Mouse (Mus musculus) T-helper 2 cell (primary cell): ENCODE data around the gene Ylpm1.

ENCODE experiments used
- in situ Hi-C: fragments of 300-600 bp; cut with MboI, MseI; formaldehyde crosslinking; loops from one replicate; pipeline ENCODE4 v1.15.1; 2025; ENCODE audit warnings: high pct_unique_total_duplicates

Ylpm1 gene

DNA sequence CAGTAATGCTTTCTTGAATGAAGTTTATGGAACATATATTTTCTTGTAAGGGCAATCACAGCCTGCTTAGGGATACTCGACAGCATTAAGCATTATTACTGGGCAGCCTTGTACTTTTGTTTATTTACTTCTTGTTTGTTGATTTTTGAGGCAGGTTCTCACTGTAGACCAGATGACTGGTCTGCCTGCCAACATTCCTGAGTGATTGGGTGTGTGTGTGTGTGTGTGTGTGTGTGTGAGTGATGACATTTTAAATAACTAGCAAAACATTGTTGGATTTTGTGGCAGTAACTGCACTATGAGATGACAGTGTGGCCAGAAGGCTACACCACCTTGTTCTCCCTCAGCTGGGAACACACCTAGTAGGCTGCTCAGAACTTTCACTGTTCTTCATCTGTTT lies 13.7 kb downstream of the Ylpm1 start:
- in situ Hi-C loops: no loop called here

DNA sequence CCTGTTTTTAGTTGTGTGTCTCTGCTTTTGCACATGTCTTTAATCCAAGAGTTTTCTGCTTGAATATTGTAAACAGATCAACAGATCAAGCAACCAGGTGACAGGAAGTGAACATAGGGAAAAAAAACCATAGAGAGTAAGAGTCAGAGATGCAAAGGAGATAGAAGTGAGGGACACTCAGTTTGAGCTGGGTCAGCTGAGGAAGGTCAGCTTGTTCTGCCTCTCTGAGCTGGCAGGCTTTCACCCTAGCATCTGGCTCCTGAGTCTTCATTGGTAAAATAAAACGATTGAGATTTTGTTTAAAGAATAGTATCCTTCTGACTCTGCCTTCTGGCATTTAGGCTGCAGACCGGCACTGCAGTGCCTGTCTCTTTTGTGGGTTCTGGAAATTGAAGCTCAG lies 14.4 kb downstream of the Ylpm1 start:
- in situ Hi-C loops: no loop called here

DNA sequence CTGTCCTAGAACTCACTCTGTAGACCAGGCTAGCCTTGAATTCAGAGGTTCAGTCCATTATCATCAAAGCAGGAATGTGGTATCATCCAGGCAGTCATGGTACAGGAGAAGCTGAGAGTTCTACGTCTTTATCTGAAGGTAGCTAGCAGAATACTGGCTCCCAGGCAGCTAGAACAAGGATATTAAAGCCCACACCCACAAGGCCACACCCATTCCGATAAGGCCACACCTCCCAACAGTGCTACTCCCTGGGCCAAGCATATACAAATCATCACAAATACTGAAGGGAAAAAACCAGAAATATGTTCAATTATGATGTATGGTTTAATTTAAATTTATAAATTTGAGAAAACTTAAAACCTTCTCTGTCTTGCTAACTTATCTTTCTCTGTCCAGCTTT lies 16.1 kb downstream of the Ylpm1 start:
- in situ Hi-C loops: no loop called here

DNA sequence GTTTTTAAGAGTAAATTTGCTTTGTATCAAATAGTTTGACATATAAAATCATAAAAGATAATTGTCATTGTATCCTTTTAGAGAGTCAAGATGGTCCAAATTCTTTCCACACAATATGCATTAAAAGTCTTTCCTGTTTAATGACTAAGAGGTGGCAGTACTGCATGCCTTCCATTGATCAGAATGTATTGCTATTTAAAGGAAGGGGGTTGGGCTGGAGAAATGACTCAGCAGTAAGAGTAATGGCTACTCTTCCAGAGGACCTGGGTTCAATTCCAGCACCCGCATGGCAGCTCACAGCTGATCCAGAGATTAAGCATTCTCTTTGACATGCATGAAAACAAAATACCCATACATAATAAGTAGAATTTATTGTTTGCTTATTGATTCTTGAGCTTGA lies 25.9 kb downstream of the Ylpm1 start:
- in situ Hi-C loops: no loop called here

DNA sequence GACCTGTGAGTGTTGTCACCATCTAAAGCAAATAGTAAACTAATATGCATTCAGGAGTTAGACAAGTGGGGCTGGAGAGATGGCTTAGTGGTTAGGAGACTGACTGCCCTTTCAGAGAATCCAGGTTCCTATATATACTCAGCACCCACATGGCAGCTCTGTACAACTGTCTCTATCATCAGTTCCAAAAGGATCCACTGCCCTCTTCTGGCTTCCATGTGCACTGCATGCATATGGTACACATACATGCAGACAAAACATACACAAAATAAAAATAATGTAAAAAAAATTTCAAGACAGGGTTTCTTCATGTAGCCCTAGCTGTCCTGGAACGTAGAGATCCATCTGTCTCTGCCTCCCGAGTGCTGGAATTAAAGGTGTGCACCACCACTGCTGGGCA lies 36.6 kb downstream of the Ylpm1 start:
- in situ Hi-C loops: no loop called here

DNA sequence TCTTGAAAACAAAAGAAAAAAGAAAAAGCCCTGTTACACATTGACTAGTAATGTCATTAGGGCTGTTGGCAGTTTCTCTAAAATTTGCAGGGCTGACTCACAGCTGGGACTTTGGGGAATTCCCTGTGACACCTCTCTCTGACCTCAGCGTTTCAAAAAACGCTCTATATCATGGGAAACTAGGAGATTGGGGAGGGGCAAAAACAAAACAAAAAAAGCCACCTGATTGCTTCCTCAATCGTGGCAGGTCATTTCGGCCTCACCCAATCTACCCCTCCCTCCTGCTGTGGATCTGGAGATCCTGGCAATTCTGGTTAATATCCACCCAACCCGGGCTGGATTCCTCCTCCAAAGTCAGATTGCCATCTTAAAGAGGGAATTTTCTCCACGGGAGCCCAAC lies 55.1 kb downstream of the Ylpm1 start:
- in situ Hi-C loops: no loop called here

DNA sequence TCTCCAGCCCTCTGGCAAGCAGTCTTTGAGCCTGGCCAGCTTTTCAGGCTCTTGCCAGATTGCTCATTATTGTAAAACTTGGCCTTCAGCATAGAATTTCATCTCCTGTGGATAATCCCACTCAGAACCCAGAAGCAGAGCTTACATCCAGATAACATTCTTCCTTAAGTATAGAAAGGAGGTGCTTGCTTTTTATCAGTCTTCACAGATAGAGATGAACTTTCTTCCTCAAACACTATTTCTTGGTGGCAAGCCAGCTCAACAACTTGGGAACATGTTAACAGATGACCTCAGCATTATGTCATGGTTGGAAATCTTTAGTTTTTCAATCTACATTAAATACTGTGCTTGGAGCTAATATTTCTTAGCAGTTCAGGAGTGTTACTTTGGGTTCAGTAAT lies 74.9 kb downstream of the Ylpm1 start:
- in situ Hi-C loops: no loop called here

DNA sequence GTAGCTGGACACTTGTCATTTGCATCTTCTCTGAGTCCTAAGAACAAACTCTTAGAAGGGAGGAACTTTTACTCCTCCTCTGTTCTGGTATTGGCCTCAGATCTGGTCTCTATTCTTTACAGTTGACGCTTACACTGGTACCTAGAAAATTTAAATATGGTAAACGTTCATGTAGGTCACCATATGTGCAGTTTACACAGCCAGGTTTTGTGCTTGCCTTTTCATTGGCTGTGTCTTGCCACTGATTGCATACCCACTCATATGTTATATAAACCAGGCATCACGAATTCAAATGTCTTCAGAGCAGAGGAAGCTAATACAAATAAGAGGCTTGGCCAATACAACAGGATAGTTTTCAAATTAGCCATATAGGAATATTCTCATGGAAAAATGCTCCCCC lies 81.0 kb downstream of the Ylpm1 start:
- in situ Hi-C loops: no loop called here

DNA sequence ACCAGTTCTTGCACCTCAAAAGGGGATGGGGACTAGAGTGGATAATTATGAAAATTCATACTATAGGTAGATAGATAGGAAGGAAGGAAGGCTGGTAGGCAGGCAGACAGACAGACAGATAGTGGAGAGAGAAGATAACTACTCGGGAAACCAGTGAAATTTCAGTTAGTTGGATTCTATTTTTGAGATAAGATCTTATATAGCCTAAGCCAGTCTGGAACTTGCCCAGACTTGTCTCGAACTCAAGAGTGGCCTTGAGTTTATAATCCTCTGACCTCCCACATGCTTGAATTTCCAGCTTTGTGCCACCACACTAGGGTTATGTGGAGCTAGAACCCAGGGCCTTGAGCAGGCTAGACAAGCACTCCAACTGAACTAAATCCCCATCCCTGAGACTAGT lies 88.1 kb downstream of the Ylpm1 start:
- in situ Hi-C loops: no loop called here

DNA sequence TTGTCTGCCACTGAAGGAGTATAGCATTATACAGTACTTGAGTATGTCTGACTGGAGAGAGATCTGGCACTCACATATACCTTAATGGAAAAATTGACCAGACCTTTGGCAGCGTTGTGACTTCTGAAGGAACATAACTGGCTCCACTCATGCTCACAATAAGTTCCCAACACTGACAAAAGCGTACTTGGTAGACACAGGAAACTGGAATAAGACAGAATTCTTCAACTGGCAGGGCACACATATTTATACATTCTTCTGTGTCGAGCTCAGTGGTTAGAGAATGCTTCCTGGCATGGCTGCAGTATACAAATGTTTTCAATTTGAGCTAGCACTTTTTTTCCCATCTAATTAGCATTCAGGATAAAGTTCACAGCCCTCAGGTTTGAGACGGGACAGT lies 88.8 kb downstream of the Ylpm1 start:
- in situ Hi-C loops: no loop called here

DNA sequence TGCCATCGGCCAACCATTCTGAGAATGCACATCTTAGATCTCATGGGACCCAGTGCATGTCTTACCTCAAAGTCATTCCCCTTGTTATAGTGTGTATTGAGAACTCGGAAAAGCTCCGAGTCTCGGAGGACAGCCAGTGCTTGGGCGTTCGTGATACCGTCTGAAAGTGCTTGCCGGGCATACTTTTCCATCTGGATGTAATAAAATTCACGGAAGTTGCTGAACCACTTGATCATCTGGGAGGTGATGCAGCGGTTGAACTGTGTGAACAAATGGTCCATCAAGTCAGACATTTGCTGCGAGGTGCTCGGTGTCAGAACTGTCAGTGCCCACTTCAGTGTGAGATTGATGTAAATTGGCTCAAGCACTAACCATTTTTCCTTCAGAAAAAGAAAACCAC lies 91.7 kb downstream of the Ylpm1 start:
- in situ Hi-C loops: no loop called here

DNA sequence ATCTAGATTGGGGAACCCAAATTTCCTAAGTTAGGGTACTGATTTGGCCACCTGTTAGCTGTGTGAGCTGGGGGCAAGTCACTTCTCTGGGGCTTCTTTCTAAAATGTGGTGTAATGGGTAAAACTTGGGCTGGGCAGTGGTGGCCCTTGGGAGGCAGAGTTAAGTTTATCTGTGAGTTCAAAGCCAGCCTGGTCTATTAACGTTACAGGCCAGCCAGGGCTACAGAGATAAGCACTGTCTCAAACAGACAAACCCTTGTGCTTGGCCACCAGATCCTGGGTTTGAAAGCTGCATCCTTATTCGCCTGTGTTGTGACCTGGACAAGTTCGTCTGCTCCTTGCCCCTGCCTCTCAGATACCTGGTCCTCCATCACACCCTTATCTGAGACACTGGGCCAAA lies 95.1 kb downstream of the Ylpm1 start:
- in situ Hi-C loops: no loop called here

DNA sequence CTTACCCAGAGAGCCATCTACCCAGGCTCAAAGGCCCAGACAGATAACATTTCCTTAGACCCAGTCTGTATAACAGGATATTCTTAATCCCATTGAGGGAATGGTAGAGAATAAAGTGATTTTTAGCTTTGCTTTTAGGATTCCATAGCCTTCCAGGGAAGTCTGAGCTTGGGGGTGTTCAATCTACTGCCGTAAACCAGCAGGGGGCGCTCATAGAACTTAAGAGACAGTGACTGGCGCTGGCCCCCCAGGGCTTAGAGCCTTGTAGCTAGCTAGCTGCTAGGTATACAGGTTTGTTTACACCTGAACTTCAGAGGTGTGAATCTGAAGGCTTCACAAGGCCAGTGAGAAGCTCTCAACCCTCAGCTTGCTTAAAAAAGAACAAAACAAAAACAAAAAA lies 96.1 kb downstream of the Ylpm1 start:
- in situ Hi-C loops: no loop called here

DNA sequence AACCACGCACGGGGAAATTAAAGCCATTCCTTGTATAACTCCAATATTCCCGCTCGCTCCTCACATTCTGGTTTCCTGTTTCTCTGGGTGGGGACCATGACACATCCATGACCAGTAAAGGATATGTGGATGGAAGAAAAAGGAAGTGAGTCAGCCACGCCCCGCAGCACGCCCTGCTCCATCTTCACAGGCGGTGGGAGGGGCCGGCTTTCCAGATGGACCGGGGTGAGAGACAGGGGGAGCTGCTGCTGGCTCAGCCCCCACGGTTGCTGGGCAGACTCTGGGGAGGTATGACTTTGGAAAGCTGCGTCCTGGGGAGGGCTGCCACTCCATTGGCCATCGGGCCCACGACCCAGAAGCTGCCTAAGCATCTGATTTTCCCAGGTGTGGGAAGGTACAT lies 97.9 kb downstream of the Ylpm1 start:
- in situ Hi-C loops: no loop called here

DNA sequence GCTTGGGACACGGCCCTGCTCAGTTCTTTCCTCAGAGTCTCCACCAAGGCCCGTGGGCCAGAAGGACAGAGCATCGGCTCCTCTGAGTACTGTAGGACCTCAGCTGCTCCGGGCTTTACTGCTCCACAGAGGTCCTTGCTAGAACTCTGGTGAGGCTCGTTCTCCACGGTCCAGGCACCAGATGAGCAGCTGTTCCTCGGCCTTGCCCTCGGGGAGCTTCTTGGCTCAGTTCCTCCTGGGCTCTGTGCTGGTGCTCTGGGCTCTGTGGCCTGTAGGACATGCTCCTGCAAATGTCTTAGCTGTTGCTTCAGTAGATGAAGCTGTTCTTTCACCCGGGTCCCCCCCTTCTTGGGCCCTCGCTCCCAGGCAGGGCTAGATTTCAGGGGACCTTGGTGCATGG lies 98.6 kb downstream of the Ylpm1 start:
- in situ Hi-C loops: no loop called here

DNA sequence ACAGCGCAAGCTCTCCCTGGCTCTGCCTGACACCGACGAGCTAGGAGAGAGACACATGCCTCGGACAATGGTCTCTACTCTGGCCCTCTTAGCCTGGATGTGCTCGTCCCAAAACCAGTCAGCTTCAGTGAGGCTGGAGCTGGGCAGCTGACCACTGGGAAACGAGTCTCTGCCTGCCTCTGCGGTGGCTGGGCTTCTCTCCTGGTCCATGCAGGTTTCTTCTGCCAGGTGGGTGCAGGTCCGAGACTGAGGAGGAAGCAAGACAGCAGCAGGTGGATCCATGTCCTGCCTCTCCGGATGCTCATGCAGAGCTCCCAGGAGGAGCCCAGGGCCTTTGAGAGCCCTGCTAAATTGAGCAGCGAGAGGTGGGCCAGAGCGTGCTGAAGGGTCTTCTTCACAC lies 99.0 kb downstream of the Ylpm1 start:
- in situ Hi-C loops: no loop called here

DNA sequence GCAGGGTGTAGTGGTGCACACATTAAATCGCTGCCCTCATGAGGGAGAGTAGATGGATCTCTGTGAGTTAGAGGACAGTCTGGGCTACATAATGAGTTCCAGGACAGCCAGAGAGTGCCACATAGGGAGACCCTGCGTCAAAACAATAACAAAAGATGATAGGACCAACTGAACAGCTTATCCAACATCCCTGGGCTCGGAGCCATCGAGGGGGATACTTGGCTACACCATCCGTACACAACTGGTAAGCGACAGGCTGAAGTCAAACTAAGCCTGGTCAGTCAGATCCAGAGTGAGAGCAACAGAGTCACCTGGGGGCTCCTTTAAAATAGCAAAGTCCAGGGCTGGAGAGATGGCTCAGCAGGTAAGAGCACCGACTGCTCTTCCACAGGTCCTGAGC lies 99.7 kb downstream of the Ylpm1 start:
- in situ Hi-C loops: no loop called here

DNA sequence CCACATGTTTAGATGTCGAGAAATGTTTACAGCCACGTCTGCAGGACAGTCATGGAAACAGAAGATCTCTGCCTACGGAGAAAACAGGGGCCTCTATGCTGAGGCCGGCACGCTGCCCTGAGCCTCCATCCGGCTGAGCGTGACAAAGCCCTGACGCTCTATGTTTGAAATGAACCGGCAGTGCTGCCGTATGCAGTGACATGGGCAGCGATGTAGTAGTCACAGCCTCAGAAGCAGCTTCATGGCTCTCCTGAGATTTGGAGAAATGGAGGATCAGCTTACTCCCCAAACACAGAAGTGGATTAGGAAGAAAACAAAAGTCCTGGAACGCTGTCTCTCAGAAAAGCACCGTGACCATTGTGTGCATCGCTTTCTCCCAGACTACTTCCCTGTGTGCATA lies 104.9 kb downstream of the Ylpm1 start:
- in situ Hi-C loops: no loop called here

DNA sequence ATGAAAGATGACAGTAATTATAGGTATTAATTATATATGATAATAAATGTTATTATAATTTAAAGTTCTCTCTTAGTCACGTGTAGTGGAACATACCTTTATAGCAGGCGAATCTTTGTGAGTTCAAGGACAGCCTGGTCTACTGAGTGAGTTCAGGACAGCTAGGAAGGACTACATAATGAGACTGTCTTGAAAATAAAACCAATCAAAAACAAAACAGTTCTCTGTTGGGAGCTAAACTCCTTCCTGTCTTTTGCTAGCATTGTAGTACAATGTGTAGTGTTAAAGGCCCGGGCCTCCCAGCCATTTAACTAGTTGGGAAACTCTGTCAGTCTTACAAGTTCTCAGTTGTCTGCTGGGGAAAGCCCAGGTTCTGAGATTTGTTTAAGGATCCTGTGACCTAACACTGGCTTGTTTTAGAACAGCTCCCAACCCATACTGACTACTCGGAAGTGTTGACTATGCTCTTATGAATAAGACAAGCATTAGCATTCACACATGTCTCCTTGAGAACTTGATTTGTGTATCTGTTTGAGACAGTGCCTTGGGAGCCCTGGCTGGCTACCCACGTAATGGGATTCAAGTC lies 105.5 kb downstream of the Ylpm1 start:
- in situ Hi-C loops: no loop called here

DNA sequence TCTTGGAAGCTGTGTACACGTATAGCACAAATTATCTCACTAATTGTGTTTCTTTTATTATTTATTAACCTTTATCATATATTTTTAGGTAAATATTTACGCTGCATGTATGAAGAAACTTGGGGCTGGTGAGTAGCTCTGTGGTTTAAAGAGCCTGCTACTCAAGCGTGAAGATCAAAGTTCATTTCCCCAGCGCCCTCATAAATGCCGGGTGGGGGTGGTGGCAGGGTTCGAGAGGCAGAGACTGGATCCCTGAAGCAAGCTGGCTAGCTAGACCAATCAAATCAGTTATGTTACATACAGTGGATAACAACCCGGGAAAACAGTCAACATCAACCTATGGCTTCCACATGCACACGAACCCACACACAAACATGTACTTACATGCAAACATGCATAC lies 107.0 kb downstream of the Ylpm1 start:
- in situ Hi-C loops: no loop called here

DNA sequence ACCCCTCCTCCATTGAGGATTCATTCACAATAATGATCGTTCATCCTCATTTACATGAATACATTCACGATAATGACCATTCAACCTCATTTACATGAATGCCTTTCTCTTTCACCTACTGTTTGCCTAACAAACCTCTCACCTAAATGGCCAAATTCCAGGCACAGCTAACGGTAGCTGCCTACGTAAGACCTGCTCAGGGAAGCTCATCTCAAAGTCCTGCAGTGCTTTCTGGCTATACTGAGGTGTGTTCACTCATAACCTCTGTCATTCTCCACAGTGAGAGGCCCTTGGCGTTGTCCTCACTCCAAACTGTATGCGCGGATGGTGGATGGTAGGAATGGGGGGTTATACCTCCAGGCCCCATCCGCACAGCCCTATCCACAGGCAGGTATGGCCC lies 108.7 kb downstream of the Ylpm1 start:
- in situ Hi-C loops: no loop called here

DNA sequence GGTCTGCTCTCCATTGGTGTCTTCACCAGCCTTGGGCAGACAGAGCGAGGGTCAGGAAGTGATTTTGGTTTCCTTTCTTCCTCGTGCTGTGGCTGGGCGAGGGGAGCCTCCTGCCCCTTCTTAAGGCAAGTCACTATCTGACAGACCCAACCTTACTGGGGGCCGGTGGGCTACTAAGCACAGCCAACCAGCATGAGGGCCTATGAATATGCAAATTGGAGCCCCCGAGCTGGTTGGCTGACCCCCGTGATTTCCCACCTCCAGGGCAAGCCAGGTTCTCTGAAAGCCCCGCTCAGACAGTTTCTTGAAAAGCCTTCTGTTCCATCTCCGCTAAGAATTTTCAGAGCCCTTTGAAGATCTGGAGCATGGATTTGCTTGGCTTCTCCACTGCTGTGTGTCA lies 110.2 kb downstream of the Ylpm1 start:
- in situ Hi-C loops: no loop called here

DNA sequence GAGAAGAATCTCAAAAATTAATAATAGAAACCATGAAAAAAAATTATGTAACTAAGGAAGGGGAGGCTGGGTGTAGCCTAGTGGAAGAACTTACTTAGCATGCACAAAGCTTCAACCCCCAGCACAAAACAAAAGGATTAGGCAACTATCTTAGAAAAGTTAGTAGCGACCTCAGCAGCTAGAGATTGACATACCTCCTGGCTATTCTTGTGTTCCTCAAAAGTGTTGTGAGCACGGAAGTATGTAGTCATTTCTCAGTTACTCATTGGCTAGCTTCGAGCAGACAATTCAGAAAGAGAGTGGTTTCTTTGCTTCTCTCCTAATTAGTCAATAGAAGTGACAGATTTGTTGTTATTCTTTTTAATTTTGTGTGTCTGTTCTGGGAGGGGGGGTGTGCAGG lies 112.5 kb downstream of the Ylpm1 start:
- in situ Hi-C loops: no loop called here

DNA sequence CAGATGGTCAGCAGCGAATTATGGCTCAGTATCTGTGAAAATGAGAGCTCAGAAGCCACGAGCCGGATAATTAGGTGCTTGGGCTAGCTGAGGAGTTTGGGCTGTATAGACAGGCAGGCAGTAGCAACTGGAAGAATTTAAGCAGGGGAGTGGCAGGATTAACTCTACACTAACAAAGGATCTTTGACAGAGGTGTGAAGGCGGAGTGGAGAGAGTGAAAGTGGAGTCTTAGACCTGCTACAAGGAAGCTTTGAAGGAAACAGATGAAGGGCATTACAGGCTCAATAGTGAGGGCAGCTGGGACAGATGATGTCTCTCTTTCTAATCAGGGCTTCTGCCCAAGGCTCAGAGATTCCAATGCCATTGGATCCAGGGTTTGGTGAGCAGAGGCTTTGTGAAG lies 113.3 kb downstream of the Ylpm1 start:
- in situ Hi-C loops: no loop called here
